Mouse (Mus musculus) liver, adult 2 months (tissue): ENCODE data around the gene Gm10447.

Experiments used
- CTCF ChIP-seq: fragments of 200-500 bp; IDR thresholded peaks from 2 replicates; pipeline ENCODE4 v1.5.1; 2011; ENCODE audit warnings: low read depth, low read length, control low read depth
- POLR2A ChIP-seq: fragments of 200-500 bp; IDR thresholded peaks from 2 replicates; pipeline ENCODE4 v1.6.1; 2011; ENCODE audit warnings: low read length, control low read depth; ENCODE audit not compliant: insufficient read depth; ENCODE audit errors: extremely low read depth

DNA sequence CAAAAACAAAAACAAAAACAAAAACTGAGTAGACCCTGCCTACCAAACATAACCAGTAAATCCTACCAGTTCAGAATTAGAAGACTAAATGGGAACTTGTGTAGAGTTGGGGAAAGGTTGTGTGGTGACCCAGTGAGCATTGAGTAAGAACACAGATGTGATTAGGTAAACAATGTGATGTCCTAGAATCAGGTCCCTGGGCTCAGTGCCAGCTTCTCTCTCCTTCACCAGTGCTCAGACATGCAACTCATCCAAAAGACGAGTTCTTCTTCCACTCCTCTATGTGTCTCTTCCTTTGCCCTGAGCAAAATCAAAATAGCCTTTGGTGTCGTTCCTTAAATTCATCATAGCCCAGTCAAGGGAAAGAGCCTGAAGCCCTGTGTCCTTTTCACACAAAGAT is 32.1 kb downstream of the Gm10447 start:
- TF ChIP-seq POLR2A (no peak), CTCF (no peak)
